Mouse (Mus musculus): ENCODE results near the gene Mlf1. TPM values are rescaled to one million over a fixed set of nuclear protein-coding genes. Genes with fewer than 3 reads are reported as not detected.

The Mlf1 gene
- polyA plus RNA-seq (2015; fragmentation: Nextera tagmentation; extraction: Ambion mirVana) = 25.3 and 37.3 TPM in 2 replicates

GRCm38 (mm10) chr3:67373872-67374271 is at the start of gene Mlf1:
Mlf1 (plus strand) TSS chr3:67374097.

GRCm38 (mm10) chr3:67375063-67375462 is 1.2 kb downstream of the Mlf1 start, which contains the start of gene Gm17402:
Gm17402 (minus strand) TSS chr3:67375163.

GRCm38 (mm10) chr3:67429999-67430380 is 56.1 kb downstream of the Mlf1 start, which contains the start of gene Gfm1:
Gfm1 (plus strand) TSS chr3:67430096.

Other genes with a start within 250 kb of the Mlf1 start
- gene Gm17402, start 1.1 kb downstream of the Mlf1 start, polyA plus RNA-seq (2015; fragmentation: Nextera tagmentation; extraction: Ambion mirVana) = not detected in 2 replicates
- 22.9 and 41.7 TPM in 2 replicates for gene Gfm1, start 56.0 kb downstream of the Mlf1 start, polyA plus RNA-seq (2015; fragmentation: Nextera tagmentation; extraction: Ambion mirVana)
- gene Lxn, start 89.8 kb downstream of the Mlf1 start, polyA plus RNA-seq (2015; fragmentation: Nextera tagmentation; extraction: Ambion mirVana) = 76.3 and 76.9 TPM in 2 replicates
- 3.0 TPM in 2 replicates for gene Rarres1, start 141.4 kb downstream of the Mlf1 start, polyA plus RNA-seq (2015; fragmentation: Nextera tagmentation; extraction: Ambion mirVana)
- 36.0 and 57.5 TPM in 2 replicates for gene Mfsd1, start 208.6 kb downstream of the Mlf1 start, polyA plus RNA-seq (2015; fragmentation: Nextera tagmentation; extraction: Ambion mirVana)

Data from adrenal gland, postnatal 0 days (tissue).